Mouse (Mus musculus) lung, adult 2 months (tissue): ENCODE results near the gene Il1rapl1.

ENCODE experiments used
- CTCF ChIP-seq: fragments of 200-500 bp; IDR thresholded peaks from 2 replicates; pipeline ENCODE4 v1.5.1; 2011; ENCODE audit warnings: mild to moderate bottlenecking, low read length, control low read depth; ENCODE audit not compliant: insufficient read depth
- POLR2A ChIP-seq: fragments of 200-500 bp; IDR thresholded peaks from 2 replicates; pipeline ENCODE4 v1.6.1; 2011; ENCODE audit warnings: low read depth, mild to moderate bottlenecking, control low read depth, low read length, borderline replicate concordance; ENCODE audit errors: extremely low read depth

- no peak for TF ChIP-seq CTCF
- no peak for TF ChIP-seq POLR2A
Observed at GRCm38 (mm10) chrX:87507997-87508396, 607.4 kb downstream of the Il1rapl1 start.
